Mouse (Mus musculus): ENCODE measurements around the gene Fkbp9.

DNA sequence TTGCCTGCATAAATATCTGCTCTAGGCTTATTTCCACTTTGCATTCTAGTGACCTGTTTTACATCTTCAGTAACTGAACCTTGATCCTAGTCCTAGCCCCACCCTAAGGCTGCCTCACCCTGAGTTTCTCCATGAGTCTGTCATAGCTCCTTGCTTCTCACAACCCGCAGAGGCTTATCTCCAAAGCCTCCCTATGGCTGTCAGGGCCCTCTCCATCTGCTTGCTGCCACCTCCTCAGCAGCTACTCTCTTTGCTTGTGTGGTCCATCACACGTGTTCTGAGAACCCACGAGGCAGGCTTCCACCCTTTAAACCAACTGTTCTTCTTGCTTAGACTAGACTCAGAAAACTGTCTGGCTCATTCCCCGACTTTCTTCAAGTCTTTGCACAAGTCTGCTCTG is 45.0 kb downstream of the Fkbp9 start:
- TF ChIP-seq CTCF (IDR thresholded peaks at IDR 0.05; ENCODE audit: low read depth) = no peak
- TF ChIP-seq EP300 (IDR thresholded peaks at IDR 0.05; ENCODE audit: low read depth) = no peak
